Mouse (Mus musculus) midbrain, embryonic 14.5 days (tissue): ENCODE measurements at regions not wholly inside any gene's neighbourhood (a gene's known extent, or its start where the extent isn't known, plus 50 kb on each side); places are given as distances from the start of the nearest gene placed in this dataset.
A peak's percentile ranks its signal among the peaks of the same experiment; 100 is the strongest.

Source experiments
- ATAC-seq: fragments of 200-750 bp; cut with Nextera tagmentation; 2 replicates; pipeline ENCODE4 v1.8.0; 2017; ENCODE audit warnings: moderate number of reproducible peaks, moderate library complexity; ENCODE audit not compliant: low FRiP score, low TSS enrichment
- DNase-seq: peaks from one replicate; pipeline ENCODE4 v3.0.0-alpha.2; 2015
- H3K27ac ChIP-seq: fragments of 300-500 bp; sonication (generic); replicated peaks from 2 replicates; pipeline ENCODE4 v1.5.1; 2014; ENCODE audit warnings: mild to moderate bottlenecking, low read depth, low read length, moderate library complexity
- H3K27me3 ChIP-seq: fragments of 300-500 bp; sonication (generic); 2 replicates; pipeline ENCODE4 v1.6.1; 2014; ENCODE audit warnings: low read length, control low read depth, mixed read lengths; ENCODE audit not compliant: control insufficient read depth, insufficient read depth
- H3K36me3 ChIP-seq: fragments of 300-500 bp; sonication (generic); 2 replicates; pipeline ENCODE4 v1.6.1; 2014; ENCODE audit warnings: low read length, control low read depth; ENCODE audit not compliant: control insufficient read depth, insufficient read depth
- H3K4me1 ChIP-seq: fragments of 300-500 bp; sonication (generic); 2 replicates; pipeline ENCODE4 v1.6.1; 2014; ENCODE audit warnings: mild to moderate bottlenecking, antibody characterized with exemption, low read length, control low read depth; ENCODE audit not compliant: control insufficient read depth, insufficient read depth
- H3K4me2 ChIP-seq: fragments of 300-500 bp; sonication (generic); 2 replicates; pipeline ENCODE4 v1.6.1; 2014; ENCODE audit warnings: mild to moderate bottlenecking, low read length, moderate library complexity
- H3K4me3 ChIP-seq: fragments of 300-500 bp; sonication (generic); replicated peaks from 2 replicates; pipeline ENCODE4 v1.5.1; 2014; ENCODE audit warnings: low read depth, low read length
- H3K9ac ChIP-seq: fragments of 300-500 bp; sonication (generic); replicated peaks from 2 replicates; pipeline ENCODE4 v1.6.1; 2014; ENCODE audit warnings: mild to moderate bottlenecking, low read length, moderate library complexity
- H3K9me3 ChIP-seq: fragments of 300-500 bp; sonication (generic); 2 replicates; pipeline ENCODE4 v1.6.1; 2016; ENCODE audit warnings: low read length, control low read depth, mixed read lengths; ENCODE audit not compliant: control insufficient read depth
- WGBS: fragments of 180-500 bp; shearing (Covaris S2); extraction: QIAGEN DNeasy Blood & Tissue Kit; methylation state at CpG from one replicate; pipeline ENCODE4 v1.1.7; 2014; 5-methylcytosine and 5-hydroxymethylcytosine counted together

DNA sequence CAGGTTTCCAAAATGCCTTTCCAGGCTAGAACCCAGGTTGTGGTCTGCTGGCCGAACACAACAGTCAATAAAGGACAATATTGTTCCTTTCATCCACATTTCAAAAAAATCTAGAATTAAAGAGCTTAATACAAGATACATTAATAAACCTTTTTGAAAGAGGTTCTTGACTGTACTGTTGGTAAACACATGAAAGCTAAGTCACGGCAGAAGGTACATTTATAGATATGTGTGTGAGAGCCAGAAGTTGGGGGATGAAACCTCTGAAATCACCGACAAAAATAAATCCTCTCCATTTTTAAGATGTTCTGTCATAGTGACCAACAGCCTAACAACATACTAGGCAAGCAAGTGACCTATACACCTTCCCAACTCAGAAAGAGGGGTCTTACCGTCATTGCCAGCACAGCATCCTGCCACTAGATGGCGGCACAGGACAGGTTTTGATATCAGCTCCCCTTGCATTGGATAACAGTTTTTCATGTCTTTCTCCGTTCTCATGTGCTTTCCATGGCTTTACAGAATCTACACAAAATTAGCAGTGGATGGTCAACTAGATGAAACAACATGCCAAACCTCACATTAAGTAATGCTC lies 131.1 kb upstream of the Rapgef5 start:
- whole genome bisulfite sequencing = 8% methylated on average over 6 of the region's 6 CpGs

DNA sequence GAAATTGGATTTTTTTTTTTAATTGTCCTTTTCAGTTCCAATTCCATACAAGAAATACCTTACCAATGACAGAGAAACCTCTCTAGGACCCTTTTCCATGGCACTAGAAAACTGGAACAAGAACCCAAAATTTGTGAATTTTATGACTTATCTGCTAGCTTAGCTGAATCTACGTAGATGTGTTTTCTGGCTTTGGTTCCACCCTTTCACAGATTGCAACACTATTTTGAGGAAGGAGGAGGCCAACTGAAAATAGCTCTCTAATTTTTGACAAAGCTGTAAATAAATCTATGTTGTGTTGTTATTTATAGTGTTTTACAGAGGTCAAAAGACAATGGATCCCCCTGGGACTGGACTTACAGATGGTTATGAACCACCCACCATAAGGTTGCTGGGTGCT lies 130.6 kb upstream of the Rapgef5 start:
- H3K9me3 ChIP-seq = no peaks in the 10 kb centered on the region
- 88% methylated on average over 1 of the region's 1 CpGs for WGBS
- no peaks in the 10 kb centered on the region for H3K36me3 ChIP-seq
- no peak overlapping the region for H3K27ac ChIP-seq
- no peaks in the 10 kb centered on the region for H3K27me3 ChIP-seq
- ATAC-seq (no peak), DNase-seq (no peak)
- H3K4me3 ChIP-seq = no peak overlapping the region
- no peak overlapping the region for H3K4me2 ChIP-seq
- H3K4me1 ChIP-seq = no peaks in the 10 kb centered on the region
- no peak overlapping the region for H3K9ac ChIP-seq

More for the DNA sequence above, 131.1 kb upstream of the Rapgef5 start:
- Histone ChIP-seq H3K4me3 (no peak overlapping the region), H3K27ac (no peak overlapping the region), H3K4me1 (no peaks in the 10 kb centered on the region), H3K9ac (no peak overlapping the region), H3K36me3 (no peaks in the 10 kb centered on the region), H3K4me2 (no peak overlapping the region), H3K9me3 (no peaks in the 10 kb centered on the region), H3K27me3 (no peaks in the 10 kb centered on the region)
- ATAC-seq (peak; percentile 74; the same call in 1 of the 2 replicates), DNase-seq (peak; percentile 95)

DNA sequence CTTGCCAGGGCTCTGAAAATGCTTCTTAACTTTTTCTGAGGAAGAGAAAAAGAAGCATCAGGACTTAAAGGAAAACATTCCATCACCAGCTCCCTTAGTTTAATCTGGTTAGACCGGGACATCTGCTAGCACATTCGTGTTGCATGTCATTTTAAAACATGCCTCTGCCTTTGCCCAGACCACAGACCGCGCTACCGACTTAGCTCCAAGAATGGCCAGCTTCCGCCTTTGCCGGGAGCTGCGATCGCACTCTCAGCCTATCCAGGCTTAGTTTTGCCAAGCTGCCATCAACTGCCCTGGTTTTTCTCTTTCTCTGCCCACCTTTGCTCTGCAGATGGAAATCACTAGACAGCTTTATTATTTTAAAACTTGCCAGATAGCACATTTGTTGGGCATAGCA lies 129.3 kb upstream of the Rapgef5 start:
- no peak for DNase-seq
- ATAC-seq = no peak
- no peaks in the 10 kb centered on the region for H3K36me3 ChIP-seq
- no peak overlapping the region for H3K9ac ChIP-seq
- H3K4me1 ChIP-seq = no peaks in the 10 kb centered on the region
- no peaks in the 10 kb centered on the region for H3K27me3 ChIP-seq
- no peak overlapping the region for H3K27ac ChIP-seq
- 87% methylated on average over 9 of the region's 9 CpGs for WGBS
- H3K4me2 ChIP-seq = no peak overlapping the region
- no peak overlapping the region for H3K4me3 ChIP-seq
- H3K9me3 ChIP-seq = no peaks in the 10 kb centered on the region

DNA sequence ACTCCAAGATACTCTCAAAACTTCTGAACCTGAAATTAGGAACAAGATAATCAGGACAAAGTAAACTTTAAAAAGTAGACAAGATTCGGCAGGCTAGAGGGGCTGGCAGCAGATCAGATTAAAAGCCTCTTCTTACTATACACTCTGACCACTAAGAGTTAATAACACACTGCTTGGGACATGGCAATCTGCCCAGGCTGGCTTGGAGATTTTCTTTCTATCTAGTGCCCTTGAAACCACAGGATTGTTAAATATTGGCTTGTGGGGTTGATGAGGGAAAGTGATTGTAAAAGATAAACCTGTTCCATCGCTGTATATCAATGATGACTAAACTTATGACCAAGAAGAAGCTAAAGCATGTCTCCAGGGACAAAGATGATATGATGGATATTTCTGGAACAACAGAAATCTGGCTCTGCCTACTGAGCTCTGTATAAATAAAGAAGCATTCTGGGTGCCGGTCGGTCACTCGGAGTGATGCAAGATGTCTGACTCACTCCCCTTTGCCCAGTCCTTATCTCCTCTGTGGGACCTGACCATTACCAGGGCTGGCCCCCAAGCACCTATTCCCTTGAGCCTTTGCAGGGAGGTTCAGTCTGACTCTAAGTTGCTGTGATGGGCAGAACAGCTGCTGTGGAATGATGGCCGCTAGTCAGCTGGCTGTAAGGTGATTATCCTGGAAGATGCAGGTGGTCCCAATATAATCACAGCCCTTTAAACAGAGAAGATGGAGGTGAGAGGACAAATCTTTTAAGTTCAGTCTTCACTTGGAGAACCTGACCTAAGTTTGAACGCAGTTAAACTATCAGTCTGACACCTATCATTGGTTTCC lies 126.5 kb upstream of the Rapgef5 start:
- H3K4me1 ChIP-seq = no peaks in the 10 kb centered on the region
- no peak overlapping the region for H3K4me3 ChIP-seq
- H3K27ac ChIP-seq = no peak overlapping the region
- ATAC-seq (no peak), DNase-seq (peak; percentile 58)
- no peaks in the 10 kb centered on the region for H3K9me3 ChIP-seq
- no peak overlapping the region for H3K9ac ChIP-seq
- H3K36me3 ChIP-seq = no peaks in the 10 kb centered on the region
- no peaks in the 10 kb centered on the region for H3K27me3 ChIP-seq
- H3K4me2 ChIP-seq = no peak overlapping the region
- WGBS = 83% methylated on average over 7 of the region's 7 CpGs

DNA sequence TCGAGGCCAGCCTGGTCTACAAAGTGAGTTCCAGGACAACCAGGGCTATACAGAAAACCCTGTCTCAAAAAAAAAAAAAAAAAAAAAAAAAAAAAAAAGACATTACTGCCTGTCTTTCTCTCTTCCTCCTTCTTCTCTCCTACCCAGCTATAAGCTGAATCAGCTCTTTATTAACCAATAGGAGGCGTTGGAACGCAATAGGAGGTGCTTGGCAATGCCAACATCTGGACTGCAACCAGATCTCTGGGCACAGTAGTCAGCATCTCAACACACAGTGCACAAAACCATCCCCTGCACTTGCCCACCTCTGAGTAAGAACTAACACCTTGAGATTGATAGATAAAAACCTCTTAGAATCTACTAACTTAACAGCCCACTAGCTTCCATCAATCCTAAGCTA lies 118.8 kb upstream of the Rapgef5 start:
- no peaks in the 10 kb centered on the region for H3K27me3 ChIP-seq
- no peak overlapping the region for H3K4me3 ChIP-seq
- H3K9ac ChIP-seq = no peak overlapping the region
- no peaks in the 10 kb centered on the region for H3K9me3 ChIP-seq
- 90% methylated on average over 3 of the region's 3 CpGs for WGBS
- no peak overlapping the region for H3K27ac ChIP-seq
- DNase-seq (no peak), ATAC-seq (no peak)
- H3K4me2 ChIP-seq = no peak overlapping the region
- no peaks in the 10 kb centered on the region for H3K4me1 ChIP-seq
- no peaks in the 10 kb centered on the region for H3K36me3 ChIP-seq

DNA sequence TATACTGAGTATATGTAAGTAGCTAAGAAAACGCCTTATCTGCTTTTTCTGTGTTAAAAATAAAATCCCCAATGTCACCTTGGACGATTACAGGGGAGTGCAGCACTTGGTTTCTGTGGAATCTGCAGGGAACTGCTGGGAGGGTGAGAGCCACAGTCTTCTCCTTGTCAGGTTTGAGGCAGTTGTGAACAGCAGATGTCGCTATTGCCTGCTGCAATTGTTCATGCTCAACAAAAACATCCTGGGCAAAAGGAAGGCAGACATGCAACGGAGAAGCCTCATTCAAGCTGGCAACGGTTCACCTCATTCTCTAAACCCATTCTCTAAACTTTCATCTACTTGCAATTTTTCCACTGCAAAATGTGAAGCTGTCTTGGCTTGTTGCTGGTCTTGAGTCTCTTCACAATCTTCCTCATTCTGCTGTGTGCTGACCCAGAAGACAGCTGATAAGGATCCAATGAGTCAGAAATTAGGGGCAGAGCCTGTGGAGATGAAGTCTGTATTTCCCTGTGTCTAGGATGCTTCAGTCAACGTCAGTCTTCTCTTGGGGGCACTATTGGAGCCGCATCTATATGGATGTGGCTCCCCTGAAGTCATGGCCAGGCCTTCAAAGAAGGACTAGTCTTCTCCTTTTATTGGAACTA lies 112.6 kb upstream of the Rapgef5 start:
- Histone ChIP-seq H3K36me3 (no peaks in the 10 kb centered on the region), H3K4me1 (no peaks in the 10 kb centered on the region), H3K4me3 (no peak overlapping the region), H3K9me3 (no peaks in the 10 kb centered on the region), H3K4me2 (no peak overlapping the region), H3K27me3 (no peaks in the 10 kb centered on the region), H3K9ac (no peak overlapping the region), H3K27ac (no peak overlapping the region)
- DNase-seq = peak; percentile 94
- no peak for ATAC-seq
- WGBS = 10% methylated on average over 7 of the region's 7 CpGs

DNA sequence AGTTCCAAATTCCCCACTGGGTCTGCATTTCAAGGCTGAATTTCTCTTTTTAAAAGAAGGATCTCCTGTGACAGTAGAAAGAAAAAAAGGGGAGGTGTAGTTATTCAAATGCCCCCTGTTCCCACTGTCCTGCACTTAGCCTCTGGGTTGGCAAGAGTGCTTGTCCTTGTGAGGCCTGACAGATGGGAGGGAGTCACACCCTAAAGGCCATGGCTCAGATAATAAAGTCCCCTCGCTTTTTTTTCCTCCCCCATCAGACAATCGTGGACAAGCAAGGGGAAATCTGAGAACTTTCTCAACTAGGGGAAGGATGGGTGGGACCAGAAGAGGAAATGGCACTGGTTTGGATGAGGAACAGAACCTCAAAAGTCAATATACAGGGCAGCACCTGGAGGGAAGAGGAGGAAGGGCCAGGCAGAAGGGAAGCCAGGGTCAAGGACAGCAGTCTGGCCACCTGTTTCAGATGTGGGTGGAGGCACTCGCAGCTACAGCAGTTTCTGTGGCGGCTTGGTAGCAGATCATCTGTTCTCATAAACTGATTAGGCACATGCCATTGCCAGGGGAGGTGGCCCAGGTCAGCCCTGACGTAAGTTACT lies 112.0 kb upstream of the Rapgef5 start:
- DNase-seq = no peak
- Histone ChIP-seq H3K9me3 (no peaks in the 10 kb centered on the region), H3K36me3 (no peaks in the 10 kb centered on the region), H3K4me1 (no peaks in the 10 kb centered on the region), H3K9ac (no peak overlapping the region), H3K27ac (no peak overlapping the region), H3K4me3 (no peak overlapping the region), H3K27me3 (no peaks in the 10 kb centered on the region), H3K4me2 (no peak overlapping the region)
- WGBS = 64% methylated on average over 5 of the region's 5 CpGs
- no peak for ATAC-seq

DNA sequence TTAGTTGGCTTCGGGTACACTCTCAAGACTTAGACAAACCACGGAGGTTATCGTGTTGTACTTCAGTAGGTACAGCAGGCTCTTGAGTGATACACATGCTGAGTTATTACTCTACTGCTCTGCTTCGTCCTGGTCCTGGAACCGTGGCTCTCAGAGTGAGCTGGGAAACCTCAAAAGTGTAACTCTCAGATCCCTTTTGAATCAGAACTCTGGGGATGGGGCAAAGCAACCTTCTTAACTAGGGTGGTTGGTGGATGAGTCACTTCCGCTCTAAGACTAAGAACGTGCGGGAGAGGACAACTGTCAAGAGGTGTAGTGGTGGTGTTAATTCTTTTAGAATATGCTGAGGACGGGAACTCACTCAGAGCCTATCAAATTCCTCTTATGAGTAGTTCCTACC lies 109.4 kb upstream of the Rapgef5 start:
- no peak for DNase-seq
- H3K9me3 ChIP-seq = no peaks in the 10 kb centered on the region
- no peak overlapping the region for H3K4me3 ChIP-seq
- no peak overlapping the region for H3K9ac ChIP-seq
- H3K27me3 ChIP-seq = no peaks in the 10 kb centered on the region
- no peak for ATAC-seq
- H3K4me1 ChIP-seq = 0 out of 2 replicates have a peak, but pooled peaks cover 3% of the 10 kb centered on the region
- 92% methylated on average over 9 of the region's 9 CpGs for WGBS
- no peaks in the 10 kb centered on the region for H3K36me3 ChIP-seq
- no peak overlapping the region for H3K4me2 ChIP-seq
- H3K27ac ChIP-seq = no peak overlapping the region
